Mouse (Mus musculus) testis, adult 2 months (tissue): Measurements from ENCODE around the gene Bmpr2.

ENCODE experiments used
- CTCF ChIP-seq: fragments of 200-500 bp; IDR thresholded peaks from 2 replicates; pipeline ENCODE4 v1.5.1; 2012; ENCODE audit warnings: low read depth, mild to moderate bottlenecking, inconsistent platforms, low read length, moderate library complexity; ENCODE audit not compliant: control insufficient read depth, insufficient read depth, insufficient replicate concordance
- POLR2A ChIP-seq: fragments of 200-500 bp; IDR thresholded peaks from 2 replicates; pipeline ENCODE4 v1.6.1; 2012; ENCODE audit warnings: low read depth, mild to moderate bottlenecking, inconsistent platforms, low read length, moderate library complexity; ENCODE audit not compliant: control insufficient read depth

DNA sequence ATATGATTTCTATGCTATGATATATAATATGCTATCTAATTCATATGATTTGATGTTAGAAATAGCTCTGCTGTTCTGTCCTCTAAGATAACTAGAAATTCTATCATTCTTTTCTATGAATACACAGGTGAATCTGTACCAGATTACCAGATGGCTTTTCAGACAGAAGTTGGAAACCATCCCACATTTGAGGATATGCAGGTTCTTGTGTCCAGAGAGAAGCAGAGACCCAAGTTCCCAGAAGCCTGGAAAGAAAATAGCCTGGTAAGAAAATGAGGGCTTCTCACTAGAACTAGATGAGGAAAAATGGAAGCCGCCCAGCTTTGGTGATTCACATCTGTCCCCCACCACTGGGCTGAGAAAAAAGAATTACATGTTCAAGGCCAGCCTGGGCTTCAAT, 95.8 kb downstream of the Bmpr2 start:
- TF ChIP-seq POLR2A, result no peak
- TF ChIP-seq CTCF, result no peak
